Mouse (Mus musculus) frontal cortex, adult (tissue): ENCODE measurements around the gene Mllt1.
A peak's percentile ranks its signal among the peaks of the same experiment; 100 is the strongest.

Source experiments
- ATAC-seq: cut with Nextera tagmentation; 2 replicates; pipeline ENCODE4 v1.9.2; 2017; ENCODE audit warnings: mild to moderate bottlenecking, moderate library complexity, mixed read lengths; ENCODE audit not compliant: low TSS enrichment

Gene Mllt1

GRCm38 (mm10) chr17:56935363-56936131 lies at the start of gene Mllt1:
Gene Mllt1, minus strand, starts transcription at chr17:56935415.
- peak; percentile 98 for ATAC-seq

- ATAC-seq = no peak
Observed at GRCm38 (mm10) chr17:56984886-56985285, 49.7 kb upstream of the Mllt1 start.

GRCm38 (mm10) chr17:56982013-56982412 lies 46.8 kb upstream of the Mllt1 start, which contains the start of gene Acer1:
Gene Acer1, minus strand, starts transcription at chr17:56982126.
- no peak for ATAC-seq

- ATAC-seq = no peak
Observed at GRCm38 (mm10) chr17:56981049-56981448, 45.8 kb upstream of the Mllt1 start.

- no peak for ATAC-seq
Observed at GRCm38 (mm10) chr17:56979524-56979923, 44.3 kb upstream of the Mllt1 start.

- no peak for ATAC-seq
Observed at GRCm38 (mm10) chr17:56976531-56977390, 41.5 kb upstream of the Mllt1 start.

GRCm38 (mm10) chr17:56975391-56975790 lies 40.2 kb upstream of the Mllt1 start:
- ATAC-seq = no peak

GRCm38 (mm10) chr17:56974708-56975240 lies 39.6 kb upstream of the Mllt1 start:
- no peak for ATAC-seq

GRCm38 (mm10) chr17:56973956-56974707 lies 38.9 kb upstream of the Mllt1 start:
- no peak for ATAC-seq

GRCm38 (mm10) chr17:56970081-56970480 lies 34.9 kb upstream of the Mllt1 start:
- no peak for ATAC-seq

- no peak for ATAC-seq
Observed at GRCm38 (mm10) chr17:56969321-56969720, 34.1 kb upstream of the Mllt1 start.

- no peak for ATAC-seq
Observed at GRCm38 (mm10) chr17:56963646-56964045, 28.4 kb upstream of the Mllt1 start.

- ATAC-seq = no peak
Observed at GRCm38 (mm10) chr17:56962642-56963405, 27.6 kb upstream of the Mllt1 start.

GRCm38 (mm10) chr17:56961880-56962279 lies 26.7 kb upstream of the Mllt1 start:
- no peak for ATAC-seq

- no peak for ATAC-seq
Observed at GRCm38 (mm10) chr17:56958667-56959066, 23.5 kb upstream of the Mllt1 start.

GRCm38 (mm10) chr17:56957763-56958429 lies 22.7 kb upstream of the Mllt1 start:
- no peak for ATAC-seq

GRCm38 (mm10) chr17:56954871-56955270 lies 19.7 kb upstream of the Mllt1 start:
- no peak for ATAC-seq

- ATAC-seq = no peak
Observed at GRCm38 (mm10) chr17:56952639-56953038, 17.4 kb upstream of the Mllt1 start.

GRCm38 (mm10) chr17:56950915-56951314 lies 15.7 kb upstream of the Mllt1 start:
- no peak; the same call in 1 of the 2 replicates for ATAC-seq

- no peak for ATAC-seq
Observed at GRCm38 (mm10) chr17:56938751-56939150, 3.5 kb upstream of the Mllt1 start.
